Mouse (Mus musculus) fibroblast of lung, adult 2 months (primary cell): ENCODE data around the gene Usp30.

Source experiments
- DNase-seq: peaks from one replicate; pipeline ENCODE4 v3.0.0-alpha.2; 2011; ENCODE audit warnings: low read depth

The Usp30 gene

GRCm38 (mm10) chr5:114157236-114157635 lies 92.0 kb downstream of the Usp30 start:
- no peak for DNase-seq

- no peak for DNase-seq
Measured at GRCm38 (mm10) chr5:114161424-114161823, 96.2 kb downstream of the Usp30 start.

- DNase-seq = peak; percentile 22
Measured at GRCm38 (mm10) chr5:114162106-114162815, 97.0 kb downstream of the Usp30 start.

DNA sequence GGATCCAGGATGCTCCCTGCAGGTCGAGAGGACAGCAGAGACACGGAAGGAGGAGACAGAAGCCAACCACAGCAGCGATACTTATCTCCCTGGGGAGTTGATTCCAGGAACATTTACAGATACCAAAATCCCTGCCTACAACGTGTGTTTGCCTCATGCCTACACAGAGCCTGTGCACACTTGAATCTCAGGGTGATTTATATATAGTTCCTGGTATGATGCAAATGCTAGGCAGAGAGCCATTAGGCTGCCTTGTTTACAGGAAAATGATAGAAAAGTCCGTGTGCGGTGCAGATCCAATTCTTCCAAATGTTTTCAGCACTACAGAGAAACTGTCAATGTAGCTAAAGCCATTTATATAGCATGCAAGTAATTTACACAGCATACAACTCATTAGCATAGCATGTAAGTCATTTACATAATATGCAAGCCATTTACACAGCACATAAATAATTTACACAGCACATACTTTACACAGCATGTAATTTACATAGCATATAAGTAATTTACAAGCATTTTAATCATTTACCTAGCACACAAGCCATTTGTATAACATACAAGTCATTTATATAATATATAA lies 97.9 kb downstream of the Usp30 start:
- DNase-seq = no peak

DNA sequence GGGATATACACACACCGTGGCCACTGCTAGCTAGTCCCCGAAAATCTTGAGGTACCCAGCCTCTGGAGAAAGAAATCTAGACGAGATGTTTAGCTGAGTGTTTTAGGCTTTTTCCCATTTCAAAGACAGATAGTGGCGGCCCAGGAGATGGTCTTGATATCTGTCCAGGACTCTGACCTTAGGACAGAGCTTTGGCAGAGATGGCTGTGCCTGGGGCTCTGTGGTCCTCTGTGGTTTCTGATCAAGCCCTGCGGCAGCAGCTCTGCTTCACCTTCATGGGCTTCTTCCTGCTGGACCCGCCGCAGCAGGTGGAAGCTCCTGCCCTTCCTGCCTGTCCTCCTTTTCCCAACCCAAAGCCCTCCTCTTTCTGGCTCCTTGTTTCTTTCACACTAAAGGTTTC lies 105.1 kb downstream of the Usp30 start:
- DNase-seq = no peak

GRCm38 (mm10) chr5:114172936-114173335 lies 107.7 kb downstream of the Usp30 start:
- peak; percentile 18 for DNase-seq

DNA sequence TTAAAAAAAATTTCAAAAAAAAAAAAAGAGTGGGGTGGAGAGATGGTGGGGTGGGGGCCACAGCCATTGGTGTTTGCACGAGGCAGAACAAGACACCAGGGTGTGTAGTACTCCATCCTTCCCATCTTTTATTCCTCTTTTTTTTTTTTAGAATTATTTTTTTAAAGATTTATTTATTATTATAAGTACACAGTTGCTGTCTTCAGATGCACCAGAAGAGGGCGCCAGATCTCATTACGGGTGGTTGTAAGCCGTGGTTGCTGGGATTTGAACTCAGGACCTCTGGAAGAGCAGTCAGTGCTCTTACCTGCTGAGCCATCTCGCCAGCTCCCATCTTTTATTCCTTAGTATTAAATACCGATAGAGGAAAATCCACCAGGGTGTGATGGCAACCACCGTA lies 108.2 kb downstream of the Usp30 start:
- DNase-seq = no peak

GRCm38 (mm10) chr5:114173877-114174581 lies 108.8 kb downstream of the Usp30 start:
- no peak for DNase-seq
